Comparison of ENCODE assay signal across 24 mouse cellular contexts in the genomic region with DNA sequence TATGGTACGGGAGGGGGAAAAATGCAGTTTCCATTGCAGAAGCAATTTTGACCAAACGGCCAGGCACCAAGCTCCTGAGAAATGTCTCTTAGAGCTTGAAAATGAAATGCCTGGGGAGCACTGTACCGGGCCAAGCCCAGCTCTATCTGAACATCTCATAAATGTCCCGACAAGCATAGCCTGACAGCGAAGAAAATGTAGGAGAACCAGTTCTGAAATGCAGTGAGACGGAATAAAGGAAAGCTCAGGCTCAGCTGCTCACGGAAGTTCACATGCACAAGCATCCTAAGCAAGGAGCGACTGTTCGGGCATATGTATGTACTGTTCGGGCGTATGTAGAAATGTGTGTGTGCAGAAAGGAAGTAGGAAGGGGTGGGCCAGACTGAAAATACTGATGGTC. TPM values are rescaled to one million over a fixed set of nuclear protein-coding genes. Genes with fewer than 3 reads are reported as not detected.
DNase-seq lines count a peak whose midpoint lies in the region; ATAC-seq and TF ChIP-seq lines count a peak whose summit lies in the region.
"Had no signal": no experiment of that assay in that cellular context is flagged by ENCODE, and none has a peak within 500 bp of the region (broad histone marks: within the 10 kb centered on the region; RNA-seq: fewer than 3 reads in every experiment).

No protein-coding gene starts in this region.

- no peaks in the 10 kb centered on the region for H3K36me3 ChIP-seq in embryonic facial prominence, embryonic 11.5 days (replicated peaks; ENCODE audit: control insufficient read depth, insufficient read depth, low read depth, low read length)
- no peaks in the 10 kb centered on the region for H3K36me3 ChIP-seq in embryonic facial prominence, embryonic 10.5 days (replicated peaks)
- no peaks in the 10 kb centered on the region for H3K36me3 ChIP-seq in lung, postnatal 0 days (ENCODE audit: insufficient read depth, low read length)
- H3K36me3 ChIP-seq in kidney, embryonic 15.5 days: no peaks in the 10 kb centered on the region
- no peaks in the 10 kb centered on the region for H3K36me3 ChIP-seq in stomach, embryonic 16.5 days (ENCODE audit: control insufficient read depth, insufficient read depth, low read length)
- no peaks in the 10 kb centered on the region for H3K36me3 ChIP-seq in midbrain, embryonic 10.5 days
- H3K36me3 ChIP-seq: limb, embryonic 12.5 days; midbrain, embryonic 13.5 days had no signal

- no peaks in the 10 kb centered on the region for H3K4me1 ChIP-seq in embryonic facial prominence, embryonic 11.5 days (ENCODE audit: control insufficient read depth, insufficient read depth, low read length)
- no peaks in the 10 kb centered on the region for H3K4me1 ChIP-seq in embryonic facial prominence, embryonic 10.5 days
- H3K4me1 ChIP-seq in lung, postnatal 0 days (ENCODE audit: insufficient read depth, low read depth, low read length): no peaks in the 10 kb centered on the region; the same call in 1 of the 2 replicates
- H3K4me1 ChIP-seq in kidney, embryonic 15.5 days: no peaks in the 10 kb centered on the region; the same call in 1 of the 2 replicates
- H3K4me1 ChIP-seq in stomach, embryonic 16.5 days (ENCODE audit: control insufficient read depth, insufficient read depth, low read length): peaks cover 12% of the 10 kb centered on the region
- H3K4me1 ChIP-seq in midbrain, embryonic 10.5 days: peaks cover 6% of the 10 kb centered on the region; the same call in 1 of the 2 replicates
- H3K4me1 ChIP-seq: forebrain, embryonic 13.5 days; limb, embryonic 12.5 days; midbrain, embryonic 13.5 days had no signal

- TF ChIP-seq EP300 in lung, postnatal 0 days (IDR thresholded peaks at IDR 0.05): no peak

- H3K4me2 ChIP-seq in embryonic facial prominence, embryonic 11.5 days (ENCODE audit: low read depth, low read length): no peak overlapping the region
- no peak overlapping the region for H3K4me2 ChIP-seq in lung, postnatal 0 days (replicated peaks; ENCODE audit: low read depth, low read length)
- H3K4me2 ChIP-seq in kidney, embryonic 15.5 days: no peak overlapping the region
- peak overlapping the region; percentile 13; the same call in 1 of the 2 replicates for H3K4me2 ChIP-seq in stomach, embryonic 16.5 days (ENCODE audit: low read depth, low read length)
- H3K4me2 ChIP-seq: forebrain, embryonic 13.5 days; limb, embryonic 12.5 days; midbrain, embryonic 13.5 days had no signal

- no peak overlapping the region for H3K27ac ChIP-seq in embryonic facial prominence, embryonic 11.5 days (replicated peaks; ENCODE audit: low read depth, low read length)
- H3K27ac ChIP-seq in embryonic facial prominence, embryonic 10.5 days (replicated peaks): no peak overlapping the region
- H3K27ac ChIP-seq in lung, postnatal 0 days (ENCODE audit: low read length): no peak overlapping the region
- H3K27ac ChIP-seq in kidney, embryonic 15.5 days: peak overlapping the region; percentile 71
- peak overlapping the region; percentile 93 for H3K27ac ChIP-seq in stomach, embryonic 16.5 days (ENCODE audit: low read length)
- no peak overlapping the region for H3K27ac ChIP-seq in gastrocnemius, adult 2 months
- no peak overlapping the region for H3K27ac ChIP-seq in midbrain, embryonic 10.5 days (replicated peaks)
- H3K27ac ChIP-seq: forebrain, embryonic 13.5 days; heart, adult 2 months; limb, embryonic 12.5 days; liver, embryonic 14.5 days; midbrain, embryonic 13.5 days had no signal

- intact Hi-C loops in gastrocnemius, adult 2 months (cut with DNase I): loop anchor here (5.0 kb wide), 1 partner anchor 36 kb away; the partner anchor contains the start of gene Fam241a

- ATAC-seq in embryonic facial prominence, embryonic 11.5 days (replicated peaks; ENCODE audit: insufficient number of reproducible peaks, low FRiP score, low TSS enrichment, low read depth): no peak
- ATAC-seq in lung, postnatal 0 days: peak; percentile 60
- ATAC-seq in kidney, embryonic 15.5 days (replicated peaks; ENCODE audit: low FRiP score): peak; percentile 87
- ATAC-seq in stomach, embryonic 16.5 days (ENCODE audit: insufficient read depth, low FRiP score): peak; percentile 82; the same call in 1 of the 2 replicates
- ATAC-seq: activated CD4-positive, CD25-positive, alpha-beta regulatory T cell, adult 4 months; forebrain, embryonic 13.5 days; hindbrain, embryonic 16.5 days; midbrain, embryonic 13.5 days; Patski had no signal

- 85% methylated on average over 11 of the region's 11 CpGs for WGBS in embryonic facial prominence, embryonic 11.5 days
- 88% methylated on average over 11 of the region's 11 CpGs for WGBS in embryonic facial prominence, embryonic 10.5 days
- WGBS in lung, postnatal 0 days: 67% methylated on average over 11 of the region's 11 CpGs
- 80% methylated on average over 11 of the region's 11 CpGs for WGBS in kidney, embryonic 15.5 days
- 63% methylated on average over 11 of the region's 11 CpGs for WGBS in stomach, embryonic 16.5 days
- 90% methylated on average over 11 of the region's 11 CpGs for WGBS in midbrain, embryonic 10.5 days

- no peak overlapping the region for H3K4me3 ChIP-seq in embryonic facial prominence, embryonic 11.5 days (ENCODE audit: low read depth, low read length)
- H3K4me3 ChIP-seq in embryonic facial prominence, embryonic 10.5 days: no peak overlapping the region
- H3K4me3 ChIP-seq in lung, postnatal 0 days (ENCODE audit: low read depth, low read length): no peak overlapping the region
- no peak overlapping the region for H3K4me3 ChIP-seq in kidney, embryonic 15.5 days (replicated peaks)
- H3K4me3 ChIP-seq in stomach, embryonic 16.5 days (replicated peaks; ENCODE audit: low read length): no peak overlapping the region
- H3K4me3 ChIP-seq in gastrocnemius, adult 2 months: no peak overlapping the region
- H3K4me3 ChIP-seq in midbrain, embryonic 10.5 days: no peak overlapping the region
- H3K4me3 ChIP-seq: erythroblast, embryonic 14.5 days; forebrain, embryonic 13.5 days; heart, adult 2 months; limb, embryonic 12.5 days; midbrain, embryonic 13.5 days; myocyte had no signal

- peak; percentile 42 for DNase-seq in embryonic facial prominence, embryonic 11.5 days (ENCODE audit: low spot score)
- no peak for DNase-seq in embryonic facial prominence, embryonic 10.5 days (ENCODE audit: low spot score)
- DNase-seq in lung, postnatal 0 days (ENCODE audit: low spot score): peak; percentile 54
- no peak for DNase-seq in lung, postnatal 36 days
- no peak for DNase-seq in gastrocnemius, adult 2 months
- DNase-seq in midbrain, embryonic 10.5 days (ENCODE audit: low spot score): no peak
- DNase-seq: adrenal gland, postnatal 10 days; cerebellum, postnatal 25 days; embryo, embryonic 11 days; gastrocnemius, postnatal 25 days; heart, adult 2 months; heart, postnatal 36 days; thymus, adult 18-20 months had no signal

- no peak overlapping the region for H3K9ac ChIP-seq in embryonic facial prominence, embryonic 11.5 days (replicated peaks; ENCODE audit: low read length)
- no peak overlapping the region for H3K9ac ChIP-seq in lung, postnatal 0 days (replicated peaks; ENCODE audit: low read depth)
- H3K9ac ChIP-seq in kidney, embryonic 15.5 days: no peak overlapping the region
- H3K9ac ChIP-seq in stomach, embryonic 16.5 days (ENCODE audit: low read length): no peak overlapping the region
- H3K9ac ChIP-seq: forebrain, embryonic 13.5 days; limb, embryonic 12.5 days; liver, embryonic 14.5 days; midbrain, embryonic 13.5 days had no signal

- H3K9me3 ChIP-seq in embryonic facial prominence, embryonic 11.5 days (replicated peaks; ENCODE audit: control insufficient read depth, low read length): no peaks in the 10 kb centered on the region
- H3K9me3 ChIP-seq in embryonic facial prominence, embryonic 10.5 days: no peaks in the 10 kb centered on the region
- H3K9me3 ChIP-seq in lung, postnatal 0 days (ENCODE audit: low read length): no peaks in the 10 kb centered on the region
- H3K9me3 ChIP-seq in kidney, embryonic 15.5 days (replicated peaks): no peaks in the 10 kb centered on the region
- no peaks in the 10 kb centered on the region for H3K9me3 ChIP-seq in stomach, embryonic 16.5 days (replicated peaks; ENCODE audit: control insufficient read depth, low read length)
- H3K9me3 ChIP-seq in midbrain, embryonic 10.5 days (replicated peaks): no peaks in the 10 kb centered on the region
- H3K9me3 ChIP-seq: forebrain, embryonic 13.5 days; limb, embryonic 12.5 days; midbrain, embryonic 13.5 days had no signal

- H3K27me3 ChIP-seq in embryonic facial prominence, embryonic 11.5 days (ENCODE audit: control insufficient read depth, insufficient read depth, low read length): no peaks in the 10 kb centered on the region
- no peaks in the 10 kb centered on the region for H3K27me3 ChIP-seq in embryonic facial prominence, embryonic 10.5 days (replicated peaks; ENCODE audit: low read depth, poor library complexity, severe bottlenecking)
- no peaks in the 10 kb centered on the region for H3K27me3 ChIP-seq in lung, postnatal 0 days (replicated peaks; ENCODE audit: insufficient read depth, low read length)
- H3K27me3 ChIP-seq in kidney, embryonic 15.5 days: no peaks in the 10 kb centered on the region
- no peaks in the 10 kb centered on the region for H3K27me3 ChIP-seq in stomach, embryonic 16.5 days (ENCODE audit: control insufficient read depth, insufficient read depth, low read length)
- no peaks in the 10 kb centered on the region for H3K27me3 ChIP-seq in midbrain, embryonic 10.5 days (ENCODE audit: low read depth, poor library complexity, severe bottlenecking)
- H3K27me3 ChIP-seq: forebrain, embryonic 13.5 days; limb, embryonic 12.5 days; midbrain, embryonic 13.5 days; Patski had no signal

- TF ChIP-seq CTCF in lung, postnatal 0 days (IDR thresholded peaks at IDR 0.05): no peak
- TF ChIP-seq CTCF in gastrocnemius, adult 2 months (IDR thresholded peaks at IDR 0.05): no peak

RNA-seq across cellular contexts. Expression of gene Ap1ar, which starts 24.0 kb away (rescaled TPM):
- polyA plus RNA-seq in embryonic facial prominence, embryonic 11.5 days (2014; fragmentation: Nextera tagmentation; extraction: Ambion mirVana): 62.8 and 66.9 TPM in 2 replicates
- polyA plus RNA-seq in embryonic facial prominence, embryonic 10.5 days (2016; fragmentation: Nextera tagmentation; extraction: Ambion mirVana): 60.6 and 64.6 TPM in 2 replicates
- polyA plus RNA-seq in lung, postnatal 0 days (2015; fragmentation: Nextera tagmentation; extraction: Ambion mirVana): 24.7 and 25.7 TPM in 2 replicates
- polyA plus RNA-seq in kidney, embryonic 15.5 days (2015; fragmentation: Nextera tagmentation; extraction: Ambion mirVana): 56.4 and 56.7 TPM in 2 replicates
- 42.2 and 43.3 TPM in 2 replicates for polyA plus RNA-seq in stomach, embryonic 16.5 days (2015; fragmentation: Nextera tagmentation; extraction: Ambion mirVana)
- total RNA-seq in gastrocnemius, adult 2 months (2021): 10 to 100 TPM; 22.2 to 25.1 TPM
- polyA plus RNA-seq in midbrain, embryonic 10.5 days (2016; fragmentation: Nextera tagmentation; extraction: Ambion mirVana): 54.6 and 54.8 TPM in 2 replicates

RNA-seq across cellular contexts. Expression of gene Fam241a, which starts 34.8 kb away (rescaled TPM):
- 4.9 and 5.1 TPM in 2 replicates for polyA plus RNA-seq in embryonic facial prominence, embryonic 11.5 days (2014; fragmentation: Nextera tagmentation; extraction: Ambion mirVana)
- 2.7 and 3.9 TPM in 2 replicates for polyA plus RNA-seq in embryonic facial prominence, embryonic 10.5 days (2016; fragmentation: Nextera tagmentation; extraction: Ambion mirVana)
- 22.5 and 23.1 TPM in 2 replicates for polyA plus RNA-seq in lung, postnatal 0 days (2015; fragmentation: Nextera tagmentation; extraction: Ambion mirVana)
- polyA plus RNA-seq in kidney, embryonic 15.5 days (2015; fragmentation: Nextera tagmentation; extraction: Ambion mirVana): 6.4 and 6.6 TPM in 2 replicates
- polyA plus RNA-seq in stomach, embryonic 16.5 days (2015; fragmentation: Nextera tagmentation; extraction: Ambion mirVana): 12.7 and 15.1 TPM in 2 replicates
- 1 to 10 TPM; 3.5 to 4.2 TPM for total RNA-seq in gastrocnemius, adult 2 months (2021)
- 2.5 TPM in 2 replicates for polyA plus RNA-seq in midbrain, embryonic 10.5 days (2016; fragmentation: Nextera tagmentation; extraction: Ambion mirVana)

Comparison
In these comparisons a context has a peak if more than half of its experiments do, and no peak if none do; other contexts are left out.
1. DNase-seq: peak in embryonic facial prominence, embryonic 11.5 days (single experiment) and lung, postnatal 0 days (single experiment); none in embryonic facial prominence, embryonic 10.5 days (single experiment), lung, postnatal 36 days (single experiment), gastrocnemius, adult 2 months (single experiment) and midbrain, embryonic 10.5 days (single experiment).
2. H3K27ac ChIP-seq: peak in kidney, embryonic 15.5 days (single experiment) and stomach, embryonic 16.5 days (single experiment); none in embryonic facial prominence, embryonic 11.5 days (single experiment), embryonic facial prominence, embryonic 10.5 days (single experiment), lung, postnatal 0 days (single experiment), gastrocnemius, adult 2 months (single experiment) and midbrain, embryonic 10.5 days (single experiment).